ENCODE assay signal across 13 mouse cellular contexts in genomic region chr3:152108003-152108395, GRCm38 (mm10). TPM values are rescaled to one million over a fixed set of nuclear protein-coding genes. Genes with fewer than 3 reads are reported as not detected.
DNase-seq lines count a peak whose midpoint lies in the region; ATAC-seq and TF ChIP-seq lines count a peak whose summit lies in the region.
"Had no signal": no experiment of that assay in that cellular context is flagged by ENCODE, and none has a peak within 500 bp of the region (broad histone marks: within the 10 kb centered on the region; RNA-seq: fewer than 3 reads in every experiment).

No protein-coding gene starts in this region.

- TF ChIP-seq CTCF in lung, postnatal 0 days (IDR thresholded peaks at IDR 0.05) = no peak

- ATAC-seq in heart, embryonic 15.5 days (replicated peaks; ENCODE audit: insufficient number of reproducible peaks, insufficient read depth, low FRiP score, low read depth) = no peak
- no peak for ATAC-seq in lung, embryonic 15.5 days (ENCODE audit: borderline replicate concordance, extremely low read depth, low FRiP score, low TSS enrichment)
- ATAC-seq in lung, postnatal 0 days = no peak
- ATAC-seq in embryonic facial prominence, embryonic 11.5 days (replicated peaks; ENCODE audit: insufficient number of reproducible peaks, low FRiP score, low TSS enrichment, low read depth) = no peak
- ATAC-seq in midbrain, embryonic 14.5 days (ENCODE audit: low FRiP score, low TSS enrichment) = no peak

- no peak overlapping the region for H3K9ac ChIP-seq in heart, embryonic 15.5 days
- H3K9ac ChIP-seq in lung, embryonic 15.5 days = no peak overlapping the region
- H3K9ac ChIP-seq in lung, postnatal 0 days (replicated peaks; ENCODE audit: low read depth) = no peak overlapping the region
- H3K9ac ChIP-seq in embryonic facial prominence, embryonic 11.5 days (replicated peaks; ENCODE audit: low read length) = no peak overlapping the region
- H3K9ac ChIP-seq in midbrain, embryonic 14.5 days (replicated peaks; ENCODE audit: low read length) = no peak overlapping the region
- H3K9ac ChIP-seq: limb, embryonic 15.5 days had no signal

- H3K27ac ChIP-seq in heart, embryonic 15.5 days = no peak overlapping the region
- H3K27ac ChIP-seq in lung, embryonic 15.5 days = no peak overlapping the region
- no peak overlapping the region for H3K27ac ChIP-seq in lung, postnatal 0 days (ENCODE audit: low read length)
- H3K27ac ChIP-seq in embryonic facial prominence, embryonic 11.5 days (replicated peaks; ENCODE audit: low read depth, low read length) = no peak overlapping the region
- H3K27ac ChIP-seq in midbrain, embryonic 14.5 days (replicated peaks; ENCODE audit: low read depth, low read length) = no peak overlapping the region
- H3K27ac ChIP-seq: macrophage had no signal

- H3K36me3 ChIP-seq in heart, embryonic 15.5 days = no peaks in the 10 kb centered on the region
- H3K36me3 ChIP-seq in lung, embryonic 15.5 days = no peaks in the 10 kb centered on the region
- H3K36me3 ChIP-seq in lung, postnatal 0 days (ENCODE audit: insufficient read depth, low read length) = no peaks in the 10 kb centered on the region
- no peaks in the 10 kb centered on the region for H3K36me3 ChIP-seq in embryonic facial prominence, embryonic 11.5 days (replicated peaks; ENCODE audit: control insufficient read depth, insufficient read depth, low read depth, low read length)
- H3K36me3 ChIP-seq in midbrain, embryonic 14.5 days (ENCODE audit: control insufficient read depth, insufficient read depth, low read length) = no peaks in the 10 kb centered on the region
- H3K36me3 ChIP-seq: limb, embryonic 15.5 days had no signal

- 0 out of 2 replicates have a peak, but pooled peaks cover 3% of the 10 kb centered on the region for H3K27me3 ChIP-seq in heart, embryonic 15.5 days
- H3K27me3 ChIP-seq in lung, embryonic 15.5 days = peaks cover 14% of the 10 kb centered on the region; the same call in 1 of the 2 replicates
- H3K27me3 ChIP-seq in lung, postnatal 0 days (replicated peaks; ENCODE audit: insufficient read depth, low read length) = 0 out of 2 replicates have a peak, but pooled peaks cover 5% of the 10 kb centered on the region
- H3K27me3 ChIP-seq in embryonic facial prominence, embryonic 11.5 days (ENCODE audit: control insufficient read depth, insufficient read depth, low read length) = no peaks in the 10 kb centered on the region; the same call in 1 of the 2 replicates
- no peaks in the 10 kb centered on the region for H3K27me3 ChIP-seq in midbrain, embryonic 14.5 days (ENCODE audit: control insufficient read depth, insufficient read depth, low read length)
- H3K27me3 ChIP-seq: CH12.LX had no signal

- no peaks in the 10 kb centered on the region for H3K9me3 ChIP-seq in heart, embryonic 15.5 days (replicated peaks)
- H3K9me3 ChIP-seq in lung, embryonic 15.5 days = no peaks in the 10 kb centered on the region
- no peaks in the 10 kb centered on the region for H3K9me3 ChIP-seq in lung, postnatal 0 days (ENCODE audit: low read length)
- no peaks in the 10 kb centered on the region for H3K9me3 ChIP-seq in embryonic facial prominence, embryonic 11.5 days (replicated peaks; ENCODE audit: control insufficient read depth, low read length)
- no peaks in the 10 kb centered on the region for H3K9me3 ChIP-seq in midbrain, embryonic 14.5 days (ENCODE audit: control insufficient read depth, low read length)
- H3K9me3 ChIP-seq: limb, embryonic 15.5 days had no signal

- intact Hi-C loops in heart, postnatal 36 days (cut with DNase I) = no loop called here

- 57% methylated on average over 5 of the region's 5 CpGs for WGBS in heart, embryonic 15.5 days
- WGBS in lung, embryonic 15.5 days = 41% methylated on average over 5 of the region's 5 CpGs
- 38% methylated on average over 5 of the region's 5 CpGs for WGBS in lung, postnatal 0 days
- 46% methylated on average over 5 of the region's 5 CpGs for WGBS in embryonic facial prominence, embryonic 11.5 days
- WGBS in midbrain, embryonic 14.5 days = 74% methylated on average over 5 of the region's 5 CpGs

- peak overlapping the region; percentile 43; the same call in 1 of the 2 replicates for H3K4me3 ChIP-seq in heart, embryonic 15.5 days
- no peak overlapping the region for H3K4me3 ChIP-seq in lung, embryonic 15.5 days
- H3K4me3 ChIP-seq in lung, postnatal 0 days (ENCODE audit: low read depth, low read length) = no peak overlapping the region
- no peak overlapping the region for H3K4me3 ChIP-seq in embryonic facial prominence, embryonic 11.5 days (ENCODE audit: low read depth, low read length)
- H3K4me3 ChIP-seq in midbrain, embryonic 14.5 days (replicated peaks; ENCODE audit: low read depth, low read length) = no peak overlapping the region
- H3K4me3 ChIP-seq: erythroblast, embryonic 14.5 days had no signal

- TF ChIP-seq EP300 in lung, postnatal 0 days (IDR thresholded peaks at IDR 0.05) = no peak

- DNase-seq in heart, postnatal 36 days = no peak
- no peak for DNase-seq in lung, postnatal 0 days (ENCODE audit: low spot score)
- peak; percentile 52 for DNase-seq in embryonic facial prominence, embryonic 11.5 days (ENCODE audit: low spot score)
- no peak for DNase-seq in midbrain, embryonic 14.5 days
- no peak for DNase-seq in c-Kit-positive CD71-positive TER-119-positive erythroid progenitor cells, embryonic 14.5 days (ENCODE audit: low spot score)
- DNase-seq: kidney, adult 18-20 months; thymus, postnatal 14 days had no signal

- peak overlapping the region; percentile 77 for H3K4me2 ChIP-seq in heart, embryonic 15.5 days
- peak overlapping the region; percentile 75 for H3K4me2 ChIP-seq in lung, embryonic 15.5 days
- H3K4me2 ChIP-seq in lung, postnatal 0 days (replicated peaks; ENCODE audit: low read depth, low read length) = no peak overlapping the region
- H3K4me2 ChIP-seq in embryonic facial prominence, embryonic 11.5 days (ENCODE audit: low read depth, low read length) = no peak overlapping the region
- peak overlapping the region; percentile 93; the same call in 1 of the 2 replicates for H3K4me2 ChIP-seq in midbrain, embryonic 14.5 days (ENCODE audit: low read length)

- H3K4me1 ChIP-seq in heart, embryonic 15.5 days (replicated peaks) = peaks cover 46% of the 10 kb centered on the region
- peaks cover 41% of the 10 kb centered on the region for H3K4me1 ChIP-seq in lung, embryonic 15.5 days
- H3K4me1 ChIP-seq in lung, postnatal 0 days (ENCODE audit: insufficient read depth, low read depth, low read length) = peaks cover 10% of the 10 kb centered on the region; the same call in 1 of the 2 replicates
- no peaks in the 10 kb centered on the region for H3K4me1 ChIP-seq in embryonic facial prominence, embryonic 11.5 days (ENCODE audit: control insufficient read depth, insufficient read depth, low read length)
- H3K4me1 ChIP-seq in midbrain, embryonic 14.5 days (ENCODE audit: control insufficient read depth, insufficient read depth, low read length) = peaks cover 10% of the 10 kb centered on the region; the same call in 1 of the 2 replicates

RNA-seq across cellular contexts. Expression of gene Gipc2, which starts 58.0 kb away (rescaled TPM):
- 4.6 and 5.0 TPM in 2 replicates for polyA plus RNA-seq in heart, embryonic 15.5 days (2015; fragmentation: Nextera tagmentation; extraction: Ambion mirVana)
- 1 to 10 TPM; 3.5 to 3.6 TPM for total RNA-seq in heart, postnatal 36 days (2021)
- polyA plus RNA-seq in lung, embryonic 15.5 days (2015; fragmentation: Nextera tagmentation; extraction: Ambion mirVana) = 10.0 and 11.2 TPM in 2 replicates
- polyA plus RNA-seq in lung, postnatal 0 days (2015; fragmentation: Nextera tagmentation; extraction: Ambion mirVana) = 86.3 and 107 TPM in 2 replicates
- 4.2 TPM in 2 replicates for polyA plus RNA-seq in embryonic facial prominence, embryonic 11.5 days (2014; fragmentation: Nextera tagmentation; extraction: Ambion mirVana)
- 9.3 and 11.5 TPM in 2 replicates for polyA plus RNA-seq in midbrain, embryonic 14.5 days (2014; fragmentation: Nextera tagmentation; extraction: Ambion mirVana)
- polyA plus RNA-seq: erythroblast, embryonic 14.5 days; macrophage had no signal

Comparison
In these comparisons a context has a peak if more than half of its experiments do, and no peak if none do; other contexts are left out.
1. H3K4me2 ChIP-seq: peak in heart, embryonic 15.5 days (single experiment), lung, embryonic 15.5 days (single experiment) and midbrain, embryonic 14.5 days (single experiment); none in lung, postnatal 0 days (single experiment) and embryonic facial prominence, embryonic 11.5 days (single experiment).